Mouse (Mus musculus): ENCODE measurements at regions not wholly inside any gene's neighbourhood (a gene's known extent, or its start where the extent isn't known, plus 50 kb on each side); places are given as distances from the start of the nearest gene placed in this dataset.

GRCm38 (mm10) chr8:11077138-11077537 lies 68.9 kb upstream of the Irs2 start:
- no peak for TF ChIP-seq CTCF (IDR thresholded peaks at IDR 0.05; ENCODE audit: low read depth, low read length)
- TF ChIP-seq POLR2A (IDR thresholded peaks at IDR 0.05; ENCODE audit: extremely low read depth, insufficient read depth, low read length) = no peak
- WGBS = 84% methylated on average over 9 of the region's 9 CpGs
- Histone ChIP-seq H3K79me2 (ENCODE audit: control insufficient read depth, insufficient read depth, low read length) (no peaks in the 10 kb centered on the region), H3K4me1 (ENCODE audit: control insufficient read depth, insufficient read depth, low read length) (peaks cover 8% of the 10 kb centered on the region), H3K27ac (replicated peaks; ENCODE audit: insufficient read depth, low read depth, low read length) (no peak overlapping the region), H3K36me3 (ENCODE audit: control insufficient read depth, insufficient read depth, low read length) (no peaks in the 10 kb centered on the region), H3K4me3 (ENCODE audit: insufficient read depth, low read depth, low read length) (no peak overlapping the region), H3K9ac (ENCODE audit: low read depth, low read length) (no peak overlapping the region), H3K27me3 (ENCODE audit: control insufficient read depth, insufficient read depth, low read length) (no peaks in the 10 kb centered on the region)
- no peak for DNase-seq (ENCODE audit: extremely low read depth, low read depth, low spot score)

- Histone ChIP-seq H3K36me3 (ENCODE audit: control insufficient read depth, insufficient read depth, low read length) (no peaks in the 10 kb centered on the region), H3K9ac (ENCODE audit: low read depth, low read length) (no peak overlapping the region), H3K27me3 (ENCODE audit: control insufficient read depth, insufficient read depth, low read length) (no peaks in the 10 kb centered on the region), H3K4me1 (ENCODE audit: control insufficient read depth, insufficient read depth, low read length) (peaks cover 1% of the 10 kb centered on the region; the same call in 1 of the 2 replicates), H3K4me3 (ENCODE audit: insufficient read depth, low read depth, low read length) (no peak overlapping the region), H3K79me2 (ENCODE audit: control insufficient read depth, insufficient read depth, low read length) (no peaks in the 10 kb centered on the region), H3K27ac (replicated peaks; ENCODE audit: insufficient read depth, low read depth, low read length) (no peak overlapping the region)
- 54% methylated on average over 2 of the region's 2 CpGs for WGBS
- TF ChIP-seq CTCF (IDR thresholded peaks at IDR 0.05; ENCODE audit: low read depth, low read length) (peak; percentile 64), POLR2A (IDR thresholded peaks at IDR 0.05; ENCODE audit: extremely low read depth, insufficient read depth, low read length) (no peak)
- peak; percentile 36 for DNase-seq (ENCODE audit: extremely low read depth, low read depth, low spot score)
Observed at GRCm38 (mm10) chr8:11071162-11071561, 62.9 kb upstream of the Irs2 start.

- Histone ChIP-seq H3K27ac (replicated peaks; ENCODE audit: insufficient read depth, low read depth, low read length) (no peak overlapping the region), H3K4me3 (ENCODE audit: insufficient read depth, low read depth, low read length) (no peak overlapping the region), H3K79me2 (ENCODE audit: control insufficient read depth, insufficient read depth, low read length) (no peaks in the 10 kb centered on the region), H3K9ac (ENCODE audit: low read depth, low read length) (no peak overlapping the region), H3K4me1 (ENCODE audit: control insufficient read depth, insufficient read depth, low read length) (peaks cover 6% of the 10 kb centered on the region; the same call in 1 of the 2 replicates), H3K36me3 (ENCODE audit: control insufficient read depth, insufficient read depth, low read length) (no peaks in the 10 kb centered on the region), H3K27me3 (ENCODE audit: control insufficient read depth, insufficient read depth, low read length) (no peaks in the 10 kb centered on the region)
- peak; percentile 37 for DNase-seq (ENCODE audit: extremely low read depth, low read depth, low spot score)
- 57% methylated on average over 7 of the region's 7 CpGs for WGBS
- no peak for TF ChIP-seq POLR2A (IDR thresholded peaks at IDR 0.05; ENCODE audit: extremely low read depth, insufficient read depth, low read length)
- no peak for TF ChIP-seq CTCF (IDR thresholded peaks at IDR 0.05; ENCODE audit: low read depth, low read length)
Observed at GRCm38 (mm10) chr8:11067450-11067849, 59.2 kb upstream of the Irs2 start.

- H3K4me1 ChIP-seq (ENCODE audit: control insufficient read depth, insufficient read depth, low read length) = peaks cover 7% of the 10 kb centered on the region; the same call in 1 of the 2 replicates
Observed at GRCm38 (mm10) chr8:11065990-11066389, 57.7 kb upstream of the Irs2 start.

GRCm38 (mm10) chr8:11065303-11065702 lies 57.0 kb upstream of the Irs2 start:
- no peaks in the 10 kb centered on the region for H3K79me2 ChIP-seq (ENCODE audit: control insufficient read depth, insufficient read depth, low read length)
- H3K27me3 ChIP-seq (ENCODE audit: control insufficient read depth, insufficient read depth, low read length) = no peaks in the 10 kb centered on the region
- H3K4me3 ChIP-seq (ENCODE audit: insufficient read depth, low read depth, low read length) = no peak overlapping the region
- TF ChIP-seq CTCF (IDR thresholded peaks at IDR 0.05; ENCODE audit: low read depth, low read length) (no peak), POLR2A (IDR thresholded peaks at IDR 0.05; ENCODE audit: extremely low read depth, insufficient read depth, low read length) (no peak)
- H3K4me1 ChIP-seq (ENCODE audit: control insufficient read depth, insufficient read depth, low read length) = peaks cover 7% of the 10 kb centered on the region; the same call in 1 of the 2 replicates
- no peak overlapping the region for H3K9ac ChIP-seq (ENCODE audit: low read depth, low read length)
- DNase-seq (ENCODE audit: extremely low read depth, low read depth, low spot score) = no peak
- no peak overlapping the region for H3K27ac ChIP-seq (replicated peaks; ENCODE audit: insufficient read depth, low read depth, low read length)
- WGBS = 70% methylated on average over 4 of the region's 4 CpGs
- no peaks in the 10 kb centered on the region for H3K36me3 ChIP-seq (ENCODE audit: control insufficient read depth, insufficient read depth, low read length)

More at GRCm38 (mm10) chr8:11065990-11066389, 57.7 kb upstream of the Irs2 start:
- peak; percentile 89 for DNase-seq (ENCODE audit: extremely low read depth, low read depth, low spot score)
- TF ChIP-seq POLR2A (IDR thresholded peaks at IDR 0.05; ENCODE audit: extremely low read depth, insufficient read depth, low read length) = no peak
- TF ChIP-seq CTCF (IDR thresholded peaks at IDR 0.05; ENCODE audit: low read depth, low read length) = no peak
- Histone ChIP-seq H3K27ac (replicated peaks; ENCODE audit: insufficient read depth, low read depth, low read length) (no peak overlapping the region), H3K9ac (ENCODE audit: low read depth, low read length) (no peak overlapping the region), H3K4me3 (ENCODE audit: insufficient read depth, low read depth, low read length) (no peak overlapping the region), H3K36me3 (ENCODE audit: control insufficient read depth, insufficient read depth, low read length) (no peaks in the 10 kb centered on the region), H3K27me3 (ENCODE audit: control insufficient read depth, insufficient read depth, low read length) (no peaks in the 10 kb centered on the region), H3K79me2 (ENCODE audit: control insufficient read depth, insufficient read depth, low read length) (no peaks in the 10 kb centered on the region)
- WGBS = 34% methylated on average over 9 of the region's 9 CpGs

GRCm38 (mm10) chr8:11063058-11063457 lies 54.8 kb upstream of the Irs2 start:
- Histone ChIP-seq H3K27ac (replicated peaks; ENCODE audit: insufficient read depth, low read depth, low read length) (no peak overlapping the region), H3K4me1 (ENCODE audit: control insufficient read depth, insufficient read depth, low read length) (peaks cover 7% of the 10 kb centered on the region; the same call in 1 of the 2 replicates), H3K27me3 (ENCODE audit: control insufficient read depth, insufficient read depth, low read length) (no peaks in the 10 kb centered on the region), H3K36me3 (ENCODE audit: control insufficient read depth, insufficient read depth, low read length) (no peaks in the 10 kb centered on the region), H3K79me2 (ENCODE audit: control insufficient read depth, insufficient read depth, low read length) (no peaks in the 10 kb centered on the region), H3K9ac (ENCODE audit: low read depth, low read length) (no peak overlapping the region), H3K4me3 (ENCODE audit: insufficient read depth, low read depth, low read length) (no peak overlapping the region)
- WGBS = 81% methylated on average over 8 of the region's 8 CpGs
- no peak for DNase-seq (ENCODE audit: extremely low read depth, low read depth, low spot score)
- TF ChIP-seq POLR2A (IDR thresholded peaks at IDR 0.05; ENCODE audit: extremely low read depth, insufficient read depth, low read length) (no peak), CTCF (IDR thresholded peaks at IDR 0.05; ENCODE audit: low read depth, low read length) (no peak)

Data from liver, adult 2 months (tissue).